Mouse (Mus musculus) heart, adult 8-10 months (tissue): ENCODE data around the gene Grin3b. TPM values are rescaled to one million over a fixed set of nuclear protein-coding genes. Genes with fewer than 3 reads are reported as not detected.

Experiments used
- DNase-seq: peaks from one replicate; pipeline ENCODE4 v3.0.0; 2022; ENCODE audit warnings: low spot score
- total RNA-seq, 4 experiments: library from RNA; stranded (reverse); gene quantifications; 2 replicates each; pipeline ENCODE4 v1.2.4; 2022

Gene Grin3b
- total RNA-seq: under 1 TPM; 0.37 to 0.85 (median 0.63) TPM

GRCm38 (mm10) chr10:79970415-79971182 is at the start of gene Grin3b:
Gene Grin3b (plus strand): TSS chr10:79970715.
- no peak for DNase-seq

GRCm38 (mm10) chr10:79920958-79921535 is 49.5 kb upstream of the Grin3b start, which contains the start of gene R3hdm4:
Gene R3hdm4 (minus strand): TSS chr10:79921208.
- no peak for DNase-seq

- DNase-seq: no peak
Measured at GRCm38 (mm10) chr10:79921572-79921971, 48.9 kb upstream of the Grin3b start.

DNA sequence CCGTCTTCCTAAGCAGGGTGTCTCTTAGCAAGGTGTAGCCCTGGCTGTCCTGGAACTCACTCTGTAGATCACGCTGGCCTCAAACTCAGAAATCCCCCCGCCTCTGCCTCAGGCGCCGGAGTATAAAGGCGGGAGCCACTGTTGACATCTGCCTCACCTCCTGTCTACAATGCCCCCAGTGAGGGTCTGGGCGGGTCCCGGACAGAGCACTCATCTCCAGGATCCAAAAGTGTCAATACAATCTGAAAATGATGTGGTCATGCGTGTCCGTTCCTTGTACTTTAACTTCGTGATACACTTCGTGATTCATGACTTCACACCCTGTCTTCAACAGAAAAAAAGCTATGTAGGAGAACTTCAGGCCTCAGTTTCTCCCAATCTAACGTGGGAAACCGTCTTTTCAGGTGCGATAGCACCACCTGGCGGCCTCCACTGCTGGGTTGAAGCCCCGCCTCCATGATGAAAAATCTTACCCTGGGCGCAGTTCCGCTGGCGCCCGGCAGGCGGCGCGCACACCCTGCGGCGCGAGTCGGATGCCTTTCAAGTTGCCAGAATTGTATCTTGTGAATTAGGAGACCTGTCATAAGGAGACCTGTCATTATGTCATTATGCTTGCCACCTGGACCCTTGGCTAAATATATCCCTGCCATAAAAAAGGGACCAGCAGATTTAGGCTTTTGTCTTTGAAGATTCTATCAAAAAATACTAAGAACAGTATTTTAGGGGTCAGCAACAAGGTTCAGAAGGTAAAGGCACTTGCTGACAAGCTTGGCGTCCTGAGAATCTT is 45.3 kb upstream of the Grin3b start:
- DNase-seq: peak; percentile 96

GRCm38 (mm10) chr10:79925785-79926490 is 44.6 kb upstream of the Grin3b start:
- no peak for DNase-seq

GRCm38 (mm10) chr10:79926491-79927323 is 43.8 kb upstream of the Grin3b start, which contains the start of gene Arid3a:
Gene Arid3a (plus strand): TSS chr10:79927043.
- peak; percentile 90 for DNase-seq

- DNase-seq: no peak
Measured at GRCm38 (mm10) chr10:79927324-79928029, 43.0 kb upstream of the Grin3b start.

DNA sequence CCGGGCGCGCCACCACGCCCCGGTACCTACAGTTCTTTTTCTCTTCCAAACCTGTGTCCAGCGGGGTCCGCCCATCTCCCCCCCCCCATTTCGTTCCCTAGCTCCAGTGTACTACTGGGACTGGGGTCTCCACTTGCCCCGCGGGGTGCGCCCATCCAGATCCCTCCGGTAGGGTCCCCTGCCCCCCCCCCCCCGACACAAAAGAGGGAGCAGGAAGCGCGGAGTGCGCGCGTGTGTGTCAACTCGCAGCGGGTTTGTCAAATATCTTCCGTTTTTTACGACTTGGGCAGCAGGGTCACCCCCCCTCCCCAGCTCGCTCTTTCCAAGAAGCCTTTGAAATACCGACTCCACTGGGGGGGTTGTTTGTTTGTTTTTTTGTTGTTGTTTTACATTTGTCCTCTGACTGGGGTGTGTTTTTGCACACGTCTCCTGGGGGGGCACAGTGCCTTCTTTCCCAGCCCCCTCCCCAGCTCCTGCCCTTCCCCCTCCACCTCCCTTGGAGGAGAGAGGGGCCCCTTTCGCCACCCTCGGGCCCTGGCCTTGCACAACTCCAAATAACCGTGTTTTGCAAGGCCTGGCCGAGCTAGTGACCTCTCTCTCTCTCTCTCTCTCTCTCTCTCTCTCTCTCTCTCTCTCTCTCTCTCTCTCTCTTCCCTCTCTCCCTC is 42.4 kb upstream of the Grin3b start:
- no peak for DNase-seq

DNA sequence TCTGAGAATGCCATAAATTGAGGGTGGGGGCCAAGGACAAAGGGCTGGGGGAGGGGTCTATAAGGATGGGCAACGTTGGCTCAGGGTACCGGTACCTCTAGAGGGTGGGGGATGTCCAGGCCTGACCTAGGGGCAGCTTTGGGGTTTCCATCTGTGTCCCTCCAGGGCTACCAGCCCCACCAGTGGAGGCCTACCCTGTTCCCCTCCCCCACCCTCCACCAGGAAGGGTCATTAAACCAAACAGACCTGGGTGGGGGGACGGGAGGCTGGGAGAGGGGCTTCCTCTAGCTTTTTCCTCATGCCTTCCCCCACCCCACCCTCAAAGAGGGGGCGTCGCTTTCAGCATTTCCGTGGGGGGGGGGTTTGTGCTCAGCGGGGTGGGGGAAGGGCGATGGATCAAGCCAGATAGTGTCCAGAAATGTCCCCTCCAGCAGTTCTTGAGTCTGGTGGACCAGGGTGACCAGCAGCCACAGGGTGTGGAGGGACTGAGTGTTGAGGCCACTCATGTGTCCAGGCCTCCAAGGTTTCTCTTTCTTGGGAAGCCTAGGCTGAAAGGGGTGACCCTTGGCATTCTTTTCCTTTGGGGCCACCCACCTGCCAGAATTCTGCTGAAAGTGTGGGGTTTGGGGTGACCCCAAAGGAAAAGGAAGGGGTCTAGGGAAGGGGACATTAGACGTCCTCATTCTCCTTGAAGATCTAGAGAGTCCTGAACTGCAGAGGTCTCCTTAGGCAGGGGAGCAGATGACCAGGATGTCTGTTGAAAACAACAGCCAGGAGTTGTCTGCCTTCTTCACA is 41.4 kb upstream of the Grin3b start:
- no peak for DNase-seq

DNA sequence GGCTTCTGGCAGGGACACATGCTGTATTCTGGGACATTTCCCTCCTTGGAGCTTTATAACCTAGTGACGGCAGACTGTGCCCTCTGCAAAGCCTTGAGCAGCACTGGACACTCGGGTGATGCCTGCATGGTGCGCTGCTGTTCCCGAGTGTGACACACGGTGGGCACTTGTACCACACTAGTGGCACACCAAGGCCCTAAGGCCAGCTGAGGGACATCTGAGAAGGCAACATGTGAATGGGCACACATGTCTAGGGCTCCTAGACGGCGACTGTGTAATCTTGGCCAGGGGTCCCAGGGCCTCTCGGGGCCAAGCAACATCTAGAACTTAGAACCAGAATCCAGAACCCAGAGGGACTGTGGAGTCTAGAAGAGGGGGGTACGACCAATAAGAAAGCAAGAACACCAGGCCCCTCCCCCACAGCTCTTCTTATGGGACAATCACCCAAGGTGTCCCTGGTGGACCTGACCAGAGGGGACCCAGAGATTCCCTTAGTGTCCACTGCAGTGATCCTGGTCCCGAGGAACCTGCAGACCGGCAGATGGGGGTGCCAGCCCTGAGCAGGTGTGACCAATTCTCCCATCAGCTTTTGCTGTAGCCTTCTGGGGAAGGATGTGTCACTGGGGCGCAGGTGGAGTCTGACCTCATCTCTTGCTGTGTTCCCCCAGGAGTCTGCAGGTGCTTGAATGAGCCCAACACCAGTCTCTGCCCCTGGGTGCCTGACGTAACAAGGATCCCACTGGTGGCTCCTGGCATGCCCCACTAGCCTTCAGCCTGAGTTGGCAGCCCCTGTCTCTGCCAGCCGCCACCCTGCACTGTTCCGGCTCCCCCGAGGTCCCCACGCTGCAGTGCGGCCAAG is 40.3 kb upstream of the Grin3b start:
- DNase-seq: no peak

DNA sequence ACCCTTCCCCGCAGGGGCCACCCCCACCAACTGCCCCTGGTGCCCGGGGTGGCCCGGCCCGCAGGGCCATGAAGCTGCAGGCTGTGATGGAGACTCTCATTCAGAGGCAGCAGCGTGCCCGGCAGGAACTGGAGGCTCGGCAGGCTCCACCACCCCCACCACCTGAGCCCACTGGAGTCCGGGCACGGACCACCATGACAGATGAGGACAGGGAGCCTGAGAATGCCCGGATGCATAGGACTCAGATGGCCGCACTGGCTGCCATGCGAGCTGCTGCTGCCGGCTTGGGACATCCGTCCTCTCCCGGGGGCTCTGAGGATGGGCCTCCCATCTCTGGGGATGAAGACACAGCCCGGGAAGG is 39.7 kb upstream of the Grin3b start:
- DNase-seq: no peak

DNA sequence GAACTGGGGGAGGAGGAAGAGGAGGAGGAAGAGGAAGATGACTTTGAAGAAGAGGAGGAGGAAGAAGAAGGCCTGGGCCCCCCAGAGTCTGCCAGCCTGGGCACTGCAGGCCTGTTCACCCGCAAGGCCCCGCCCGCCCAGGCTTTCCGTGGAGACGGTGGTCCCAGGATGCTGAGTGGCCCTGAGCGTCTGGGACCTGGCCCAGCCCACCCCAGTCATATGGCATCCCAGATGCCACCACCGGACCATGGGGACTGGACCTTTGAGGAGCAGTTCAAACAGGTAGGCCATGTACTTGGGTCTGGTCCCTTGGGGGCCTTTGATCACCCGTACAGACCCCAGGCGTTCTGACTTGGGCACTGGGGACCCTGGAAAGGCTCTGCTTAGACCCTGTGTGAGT is 38.7 kb upstream of the Grin3b start:
- DNase-seq: no peak

DNA sequence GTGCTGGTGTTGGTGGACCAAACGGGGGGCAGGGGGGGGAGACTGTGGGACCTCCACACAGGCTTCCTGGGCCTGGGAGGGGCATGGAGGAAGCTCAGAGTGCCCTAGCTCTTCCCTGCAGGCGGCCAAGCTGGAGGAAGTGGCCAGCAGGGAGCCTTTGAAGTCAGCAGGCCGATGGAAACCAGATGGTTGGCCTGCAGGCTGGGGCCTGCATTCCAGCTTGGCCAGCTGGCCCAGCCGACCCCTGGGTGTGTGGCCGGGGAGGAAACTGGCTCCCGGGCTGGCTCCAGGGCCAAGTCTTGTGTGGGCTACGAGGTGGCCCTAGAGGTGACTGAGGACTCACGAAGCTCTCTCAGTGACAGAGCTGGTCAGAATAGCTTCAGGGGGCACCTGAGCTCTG is 37.8 kb upstream of the Grin3b start:
- DNase-seq: peak; percentile 65

DNA sequence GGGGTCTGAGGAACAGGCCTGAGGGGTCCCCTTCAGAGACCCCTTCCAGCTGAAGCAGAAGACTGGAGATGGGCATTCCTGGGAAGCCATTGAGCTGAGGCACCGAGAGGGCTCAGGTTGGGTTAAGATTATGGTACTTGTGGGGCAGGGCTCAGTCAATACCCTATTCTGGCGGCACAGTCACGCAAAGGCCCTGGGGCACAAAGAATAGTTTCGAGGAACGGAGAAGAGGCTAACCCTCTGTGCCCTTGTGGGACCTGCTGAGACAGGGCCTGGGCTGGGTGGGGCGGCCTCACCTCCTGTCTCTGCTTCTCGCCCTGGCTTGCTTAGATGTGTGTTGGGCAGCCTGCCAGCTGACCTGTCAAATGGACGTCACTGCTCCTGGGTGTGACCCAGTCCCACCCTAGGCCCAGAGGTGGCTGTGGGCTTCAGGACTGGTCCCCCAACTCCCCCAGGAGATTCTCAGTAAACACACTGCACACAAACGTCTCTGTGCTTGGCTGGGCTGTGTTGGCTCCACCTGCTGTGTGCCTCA is 37.3 kb upstream of the Grin3b start:
- no peak for DNase-seq

DNA sequence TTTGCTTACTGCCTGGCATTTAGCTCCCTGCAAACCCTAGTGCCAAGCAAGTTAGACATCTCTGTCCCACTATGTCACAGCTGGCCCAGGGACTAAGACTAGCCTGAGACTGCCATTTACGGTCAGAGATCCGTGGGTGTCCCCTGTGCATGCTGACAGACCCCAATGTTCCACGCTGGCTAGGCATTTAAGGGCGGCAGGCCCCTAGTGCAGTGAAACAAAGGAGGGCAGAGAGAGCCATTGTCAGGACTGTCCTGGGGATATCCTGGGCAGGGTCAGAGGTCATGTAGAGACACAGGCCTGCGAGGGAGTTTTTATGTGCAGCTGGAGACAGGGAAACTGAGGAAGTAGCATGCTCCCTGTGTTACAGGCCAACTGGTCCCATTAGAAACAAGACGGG is 36.7 kb upstream of the Grin3b start:
- DNase-seq: no peak

GRCm38 (mm10) chr10:79934272-79934721 is 36.2 kb upstream of the Grin3b start:
- peak; percentile 91 for DNase-seq

DNA sequence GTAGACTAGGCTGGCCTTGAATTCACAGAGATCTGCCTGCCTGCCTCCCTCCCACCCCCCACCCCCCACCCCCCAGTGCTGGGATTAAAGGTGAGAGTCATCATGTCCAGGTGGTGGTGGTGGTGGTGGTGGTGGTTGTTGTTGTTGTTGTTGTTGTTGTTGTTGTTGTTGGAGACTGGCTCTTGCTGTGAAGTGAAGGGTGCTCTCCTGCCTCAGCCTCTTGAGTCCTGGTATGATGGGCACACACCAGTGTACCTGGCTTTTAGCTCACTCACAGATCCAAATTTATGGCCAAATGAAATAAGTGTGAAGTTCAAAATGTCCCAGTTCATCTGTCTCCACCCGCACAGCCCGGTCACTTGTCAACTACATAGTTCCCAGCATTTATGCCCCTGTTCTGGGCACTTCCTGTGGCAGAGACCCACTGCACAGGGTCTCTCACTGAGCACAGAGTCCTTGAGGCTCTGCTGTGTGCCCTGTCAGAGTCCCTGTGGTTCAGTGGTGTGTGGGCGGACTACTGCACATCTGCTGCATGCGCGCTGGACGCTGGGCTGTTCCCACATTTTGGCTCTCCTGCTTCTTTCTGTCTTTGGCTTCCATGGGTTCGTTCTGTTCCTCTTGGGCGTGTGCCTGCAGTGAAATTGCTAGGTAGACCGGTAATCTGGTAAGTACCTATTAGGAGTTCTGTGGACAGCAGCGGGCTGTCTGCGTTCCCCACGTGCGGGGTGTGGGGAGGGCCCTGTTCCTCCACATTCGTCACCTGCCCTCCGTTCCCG is 35.5 kb upstream of the Grin3b start:
- no peak for DNase-seq
